Mouse (Mus musculus) MEL (cell line): ENCODE measurements at regions not wholly inside any gene's neighbourhood (a gene's known extent, or its start where the extent isn't known, plus 50 kb on each side); places are given as distances from the start of the nearest gene placed in this dataset.

Experiments used
- DNase-seq: peaks from one replicate; pipeline ENCODE4 v3.0.0; 2011; ENCODE audit warnings: low read depth, low spot score
- H3K27ac ChIP-seq: 2 replicates; pipeline ENCODE4 v1.5.1; 2012; ENCODE audit warnings: low read depth, mild to moderate bottlenecking, control low read depth, low read length, moderate library complexity; ENCODE audit not compliant: control insufficient read depth
- H3K27me3 ChIP-seq, 2 experiments: fragments of 150-350 bp in 1 of 2; sonication (generic) in 1 of 2; 2 replicates each; pipeline ENCODE4 v1.6.1; 2012; ENCODE audit warnings: low read length in 2 of 2, mild to moderate bottlenecking in 2 of 2, improper control_type of control experiment in 1 of 2, moderate library complexity in 1 of 2; ENCODE audit not compliant: insufficient read depth in 2 of 2, control insufficient read depth in 1 of 2
- H3K36me3 ChIP-seq, 2 experiments: 2 replicates each; pipeline ENCODE4 v1.6.1; 2012 to 2014; ENCODE audit warnings: low read length in 2 of 2, improper control_type of control experiment in 1 of 2, inconsistent platforms in 1 of 2, mild to moderate bottlenecking in 1 of 2; ENCODE audit not compliant: insufficient read depth in 2 of 2, control insufficient read depth in 1 of 2
- H3K4me1 ChIP-seq, 2 experiments: fragments of 150-350 bp in 1 of 2; sonication (generic) in 1 of 2; 2 replicates each; pipeline ENCODE4 v1.6.1; 2012; ENCODE audit warnings: low read length in 2 of 2, improper control_type of control experiment in 1 of 2, mild to moderate bottlenecking in 1 of 2; ENCODE audit not compliant: insufficient read depth in 2 of 2, control insufficient read depth in 1 of 2
- H3K4me3 ChIP-seq, 2 experiments: fragments of 150-350 bp in 1 of 2; sonication (generic) in 1 of 2; 2 replicates each; pipeline ENCODE4 v1.5.1; 2012; ENCODE audit warnings: low read depth in 2 of 2, low read length in 2 of 2, mild to moderate bottlenecking in 2 of 2, moderate library complexity in 2 of 2, control low read depth in 1 of 2, improper control_type of control experiment in 1 of 2; ENCODE audit not compliant: control insufficient read depth in 1 of 2, insufficient read depth in 1 of 2
- H3K79me2 ChIP-seq: 2 replicates; pipeline ENCODE4 v1.6.1; 2012; ENCODE audit warnings: mild to moderate bottlenecking, low read length, moderate library complexity; ENCODE audit not compliant: control insufficient read depth, poor library complexity, insufficient read depth
- H3K9ac ChIP-seq: 2 replicates; pipeline ENCODE4 v1.6.1; 2012; ENCODE audit warnings: low read depth, mild to moderate bottlenecking, control low read depth, low read length, moderate library complexity; ENCODE audit not compliant: control insufficient read depth, poor library complexity, severe bottlenecking
- H3K9me3 ChIP-seq: fragments of 150-350 bp; sonication (generic); replicated peaks from 2 replicates; pipeline ENCODE4 v1.6.1; 2012; ENCODE audit warnings: mild to moderate bottlenecking, low read length, improper control_type of control experiment, moderate library complexity; ENCODE audit not compliant: insufficient read depth
- CHD1 ChIP-seq: IDR thresholded peaks from 2 replicates; pipeline ENCODE4 v1.6.1; 2012; ENCODE audit warnings: low read depth, mild to moderate bottlenecking, inconsistent platforms, low read length, improper control_type of control experiment
- CHD2 ChIP-seq: IDR thresholded peaks from 2 replicates; pipeline ENCODE4 v1.6.1; 2011; ENCODE audit warnings: low read length, improper control_type of control experiment
- CTCF ChIP-seq, 3 experiments: IDR thresholded peaks in 2 of 3; conservative IDR thresholded peaks in 1 of 3; 2 replicates each; pipeline ENCODE4 v1.5.1; 2011 to 2012; ENCODE audit warnings: low read length in 3 of 3, low read depth in 2 of 3, mild to moderate bottlenecking in 2 of 3, improper control_type of control experiment in 1 of 3, inconsistent platforms in 1 of 3, mixed read lengths in 1 of 3, moderate library complexity in 1 of 3; ENCODE audit not compliant: control insufficient read depth in 1 of 3, insufficient read depth in 1 of 3, poor library complexity in 1 of 3, severe bottlenecking in 1 of 3
- ELF1 ChIP-seq: IDR thresholded peaks from 2 replicates; pipeline ENCODE4 v1.6.1; 2014; ENCODE audit warnings: low read depth, mild to moderate bottlenecking, inconsistent platforms, low read length, improper control_type of control experiment, moderate library complexity
- EP300 ChIP-seq, 2 experiments: IDR thresholded peaks; 2 replicates each; pipeline ENCODE4 v1.6.1; 2011; ENCODE audit warnings: improper control_type of control experiment in 2 of 2, low read length in 2 of 2, low read depth in 1 of 2, mild to moderate bottlenecking in 1 of 2
- ETS1 ChIP-seq: IDR thresholded peaks from 2 replicates; pipeline ENCODE4 v1.6.1; 2012; ENCODE audit warnings: low read depth, mild to moderate bottlenecking, inconsistent platforms, low read length, improper control_type of control experiment, moderate library complexity
- GATA1 ChIP-seq: IDR thresholded peaks from 2 replicates; pipeline ENCODE4 v1.6.1; 2011; ENCODE audit warnings: low read depth, low read length, improper control_type of control experiment
- JUND ChIP-seq: IDR thresholded peaks from 2 replicates; pipeline ENCODE4 v1.6.1; 2011; ENCODE audit warnings: low read depth, mild to moderate bottlenecking, improper control_type of control experiment, low read length
- KAT2A ChIP-seq: conservative IDR thresholded peaks from 2 replicates; pipeline ENCODE4 v1.6.1; 2012; ENCODE audit warnings: low read depth, low read length, improper control_type of control experiment, inconsistent platforms
- MAX ChIP-seq: IDR thresholded peaks from 2 replicates; pipeline ENCODE4 v1.6.1; 2011; ENCODE audit warnings: low read length, improper control_type of control experiment
- MAZ ChIP-seq: IDR thresholded peaks from 2 replicates; pipeline ENCODE4 v1.6.1; 2012; ENCODE audit warnings: low read depth, mild to moderate bottlenecking, inconsistent platforms, low read length, improper control_type of control experiment
- MEF2A ChIP-seq: IDR thresholded peaks from 2 replicates; pipeline ENCODE4 v1.6.1; 2014; ENCODE audit warnings: low read depth, mild to moderate bottlenecking, inconsistent platforms, low read length, improper control_type of control experiment; ENCODE audit not compliant: poor library complexity, insufficient replicate concordance, severe bottlenecking; ENCODE audit errors: extremely low read depth
- MXI1 ChIP-seq: IDR thresholded peaks from 2 replicates; pipeline ENCODE4 v1.6.1; 2011; ENCODE audit warnings: mild to moderate bottlenecking, low read depth, low read length, improper control_type of control experiment
- MYB ChIP-seq: IDR thresholded peaks from 2 replicates; pipeline ENCODE4 v1.6.1; 2011; ENCODE audit warnings: mild to moderate bottlenecking, low read depth, low read length, improper control_type of control experiment
- MYC ChIP-seq: IDR thresholded peaks from 2 replicates; pipeline ENCODE4 v1.6.1; 2011; ENCODE audit warnings: low read depth, mild to moderate bottlenecking, low read length, improper control_type of control experiment, moderate library complexity
- POLR2AphosphoS2 ChIP-seq: IDR thresholded peaks from 2 replicates; pipeline ENCODE4 v1.6.1; 2011; ENCODE audit warnings: low read length, improper control_type of control experiment
- RAD21 ChIP-seq: IDR thresholded peaks from 2 replicates; pipeline ENCODE4 v1.6.1; 2011; ENCODE audit warnings: mild to moderate bottlenecking, low read depth, low read length, improper control_type of control experiment
- RCOR1 ChIP-seq: IDR thresholded peaks from 2 replicates; pipeline ENCODE4 v1.6.1; 2012; ENCODE audit warnings: low read depth, mild to moderate bottlenecking, inconsistent platforms, low read length, improper control_type of control experiment
- SIN3A ChIP-seq: IDR thresholded peaks from 2 replicates; pipeline ENCODE4 v1.6.1; 2012; ENCODE audit warnings: low read length, improper control_type of control experiment, inconsistent platforms
- TBP ChIP-seq: IDR thresholded peaks from 2 replicates; pipeline ENCODE4 v1.8.0; 2011; ENCODE audit warnings: low read depth, low read length, improper control_type of control experiment
- TCF12 ChIP-seq: IDR thresholded peaks from 2 replicates; pipeline ENCODE4 v1.6.1; 2014; ENCODE audit warnings: low read depth, mild to moderate bottlenecking, inconsistent platforms, low read length, improper control_type of control experiment, moderate library complexity
- UBTF ChIP-seq: IDR thresholded peaks from 2 replicates; pipeline ENCODE4 v1.6.1; 2012; ENCODE audit warnings: low read depth, mild to moderate bottlenecking, inconsistent platforms, low read length, improper control_type of control experiment, moderate library complexity, borderline replicate concordance; ENCODE audit not compliant: insufficient read depth
- USF2 ChIP-seq, 2 experiments: IDR thresholded peaks; 2 replicates each; pipeline ENCODE4 v1.6.1; 2011 to 2012; ENCODE audit warnings: improper control_type of control experiment in 2 of 2, low read length in 2 of 2, borderline replicate concordance in 1 of 2, inconsistent platforms in 1 of 2, low read depth in 1 of 2, mild to moderate bottlenecking in 1 of 2; ENCODE audit not compliant: insufficient read depth in 1 of 2
- ZC3H11A ChIP-seq: IDR thresholded peaks from 2 replicates; pipeline ENCODE4 v1.6.1; 2012; ENCODE audit warnings: low read depth, mild to moderate bottlenecking, inconsistent platforms, low read length, improper control_type of control experiment
- ZMIZ1 ChIP-seq: IDR thresholded peaks from 2 replicates; pipeline ENCODE4 v1.6.1; 2012; ENCODE audit warnings: low read depth, mild to moderate bottlenecking, inconsistent platforms, low read length, improper control_type of control experiment, moderate library complexity

DNA sequence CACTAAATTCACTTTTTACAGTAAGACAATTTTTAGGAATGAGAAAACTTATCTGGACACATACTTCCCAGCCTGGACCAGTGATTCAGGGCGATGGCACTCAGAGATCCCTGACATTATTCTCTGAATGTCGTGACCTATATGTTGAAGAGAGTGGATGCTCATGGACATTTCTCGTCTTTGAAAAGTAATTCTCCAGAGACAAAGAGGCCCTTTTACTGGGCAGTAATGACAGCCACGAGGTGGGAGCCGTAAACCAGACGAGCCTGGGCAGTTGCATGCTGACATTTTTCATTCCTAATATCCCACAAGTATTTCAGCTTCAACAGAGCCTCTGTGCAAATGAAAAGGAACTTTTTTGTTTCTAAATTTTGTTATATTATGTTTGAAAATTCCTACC is 1041.3 kb downstream of the Slc22a22 start:
- Histone ChIP-seq H3K79me2 (no peaks in the 10 kb centered on the region), H3K4me3 (no peak overlapping the region), H3K36me3 (no peaks in the 10 kb centered on the region), H3K9me3 (no peaks in the 10 kb centered on the region), H3K4me1 (no peaks in the 10 kb centered on the region), H3K27me3 (no peaks in the 10 kb centered on the region), H3K9ac (no peak overlapping the region), H3K27ac (no peak overlapping the region)
- no peak for TF ChIP-seq POLR2AphosphoS2
- no peak for TF ChIP-seq TCF12
- no peak for TF ChIP-seq MAX
- TF ChIP-seq SIN3A, result no peak
- TF ChIP-seq RAD21, result no peak
- no peak for TF ChIP-seq TBP
- no peak for TF ChIP-seq CHD2
- TF ChIP-seq MYC, result no peak
- TF ChIP-seq MXI1, result no peak
- TF ChIP-seq MYB, result no peak
- no peak for TF ChIP-seq EP300 (IDR thresholded peaks at IDR 0.05; ENCODE audit: low read depth in 1 of 2, low read length in 2 of 2)
- no peak for TF ChIP-seq MEF2A
- TF ChIP-seq ETS1, result no peak
- no peak for DNase-seq

DNA sequence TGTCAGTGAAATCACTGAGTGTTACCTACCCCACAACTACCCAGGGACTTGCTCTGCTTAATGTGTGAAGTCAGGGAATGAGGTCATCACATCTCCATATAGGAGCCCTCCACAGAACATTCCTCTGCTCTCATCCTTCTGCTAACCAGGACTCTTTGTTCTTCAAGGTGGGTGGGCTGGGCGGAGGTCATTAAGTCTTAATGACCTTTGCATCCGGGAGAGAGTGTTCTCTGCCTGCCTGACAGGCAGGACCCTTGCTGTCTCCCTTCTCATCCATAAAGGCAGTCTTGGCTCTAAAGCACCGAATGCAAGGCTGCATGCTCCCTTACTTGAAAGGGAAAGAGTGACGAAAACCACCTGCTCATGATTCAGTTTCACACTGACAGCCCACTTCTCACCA is 1051.4 kb downstream of the Slc22a22 start:
- Histone ChIP-seq H3K79me2 (no peaks in the 10 kb centered on the region), H3K4me1 (no peaks in the 10 kb centered on the region), H3K9ac (no peak overlapping the region), H3K36me3 (no peaks in the 10 kb centered on the region), H3K27ac (no peak overlapping the region), H3K27me3 (no peaks in the 10 kb centered on the region), H3K4me3 (no peak overlapping the region)
- no peak for DNase-seq
- no peak for TF ChIP-seq GATA1
- TF ChIP-seq CHD1, result no peak
- TF ChIP-seq TCF12, result no peak
- TF ChIP-seq MYC, result no peak
- TF ChIP-seq RCOR1, result no peak
- TF ChIP-seq ZC3H11A, result no peak
- no peak for TF ChIP-seq CTCF (IDR thresholded peaks at IDR 0.05 in 2 of 3, conservative IDR thresholded peaks at IDR 0.05 in 1 of 3; ENCODE audit: control insufficient read depth in 1 of 3, insufficient read depth in 1 of 3, low read depth in 2 of 3, low read length in 3 of 3, poor library complexity in 1 of 3, severe bottlenecking in 1 of 3)
- no peak for TF ChIP-seq SIN3A
- no peak for TF ChIP-seq KAT2A
- TF ChIP-seq USF2 (IDR thresholded peaks at IDR 0.05; ENCODE audit: borderline replicate concordance in 1 of 2, insufficient read depth in 1 of 2, low read depth in 1 of 2, low read length in 2 of 2), result no peak
- no peak for TF ChIP-seq MAZ
- no peak for TF ChIP-seq JUND
- no peak for TF ChIP-seq UBTF
- TF ChIP-seq TBP, result no peak
- no peak for TF ChIP-seq ZMIZ1
- no peak for TF ChIP-seq ELF1
- TF ChIP-seq, all 39 proteins: peak for 0
- no peaks in the 10 kb centered on the region for H3K9me3 ChIP-seq
